Mouse (Mus musculus): ENCODE data around the gene Pm20d1. TPM values are rescaled to one million over a fixed set of nuclear protein-coding genes. Genes with fewer than 3 reads are reported as not detected.

The Pm20d1 gene
- under 1 TPM; 0.23 to 0.65 TPM for polyA plus RNA-seq (2017; shearing (Covaris generic))

GRCm38 (mm10) chr1:131797202-131797909 lies at the start of gene Pm20d1:
Pm20d1 (plus strand) TSS chr1:131797381.

GRCm38 (mm10) chr1:131827207-131827786 lies 30.1 kb downstream of the Pm20d1 start, which contains the start of gene Slc41a1:
Slc41a1 (plus strand) TSS chr1:131827493.

GRCm38 (mm10) chr1:131867093-131867945 lies 70.1 kb downstream of the Pm20d1 start, which contains the start of gene Rab29:
Rab29 (plus strand) TSS chr1:131867224.

Other genes with a start within 250 kb of the Pm20d1 start
- gene Avpr1b, start 198.1 kb upstream of the Pm20d1 start, polyA plus RNA-seq (2017; shearing (Covaris generic)) = 1 to 10 TPM in 1 of 2 experiments, under 1 TPM in 1; 0.04 to 1.5 TPM
- 100 to 1,000 TPM; 319 to 610 TPM for gene Ctse, start 159.1 kb upstream of the Pm20d1 start, polyA plus RNA-seq (2017; shearing (Covaris generic))
- under 1 TPM in 1 of 2 experiments, not detected in 1; 0.18 TPM for gene Rab7b, start 108.7 kb upstream of the Pm20d1 start, polyA plus RNA-seq (2017; shearing (Covaris generic))
- under 1 TPM; 0.08 to 0.61 TPM for gene Slc26a9, start 53.4 kb upstream of the Pm20d1 start, polyA plus RNA-seq (2017; shearing (Covaris generic))
- gene Slc41a1, start 30.1 kb downstream of the Pm20d1 start, polyA plus RNA-seq (2017; shearing (Covaris generic)) = 10 to 100 TPM; 31.1 to 50.0 TPM
- 10 to 100 TPM; 29.1 to 36.2 TPM for gene Rab29, start 69.8 kb downstream of the Pm20d1 start, polyA plus RNA-seq (2017; shearing (Covaris generic))
- gene Nucks1, start 113.2 kb downstream of the Pm20d1 start, polyA plus RNA-seq (2017; shearing (Covaris generic)) = 10 to 100 TPM; 45.6 to 54.2 TPM
- gene Slc45a3, start 165.6 kb downstream of the Pm20d1 start, polyA plus RNA-seq (2017; shearing (Covaris generic)) = 1 to 10 TPM in 1 of 2 experiments, under 1 TPM in 1; 0.12 to 1.4 TPM
- 10 to 100 TPM; 80.6 to 88.2 TPM for gene Elk4, start 210.2 kb downstream of the Pm20d1 start, polyA plus RNA-seq (2017; shearing (Covaris generic))